Mouse (Mus musculus): ENCODE results near the gene Wfdc21. TPM values are rescaled to one million over a fixed set of nuclear protein-coding genes. Genes with fewer than 3 reads are reported as not detected.
A peak's percentile ranks its signal among the peaks of the same experiment; 100 is the strongest.

Gene Wfdc21
- polyA plus RNA-seq (2017; shearing (Covaris generic)), result not detected

DNA sequence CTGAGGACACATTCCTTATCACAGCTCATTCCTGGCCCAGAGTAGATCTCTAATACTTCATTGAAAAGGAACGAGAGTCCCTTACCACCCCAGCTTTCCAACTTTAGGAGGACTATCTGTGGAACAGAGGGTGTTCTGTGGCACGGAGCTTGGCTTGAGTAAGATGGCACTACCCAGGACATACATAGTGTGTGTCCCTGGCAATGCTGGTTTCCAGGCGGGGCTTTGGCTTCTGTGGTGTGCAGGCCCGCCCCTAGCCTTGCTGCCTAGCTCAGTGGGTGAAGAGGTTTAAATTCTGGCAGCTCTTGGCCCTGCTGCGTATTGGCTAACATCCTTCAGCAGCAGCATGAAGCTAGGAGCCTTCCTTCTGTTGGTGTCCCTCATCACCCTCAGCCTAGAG lies at the start of gene Wfdc21:
TSS of gene Wfdc21 (plus strand) at position 260 of the 400 bp plus-strand sequence.
- no peak for ATAC-seq

DNA sequence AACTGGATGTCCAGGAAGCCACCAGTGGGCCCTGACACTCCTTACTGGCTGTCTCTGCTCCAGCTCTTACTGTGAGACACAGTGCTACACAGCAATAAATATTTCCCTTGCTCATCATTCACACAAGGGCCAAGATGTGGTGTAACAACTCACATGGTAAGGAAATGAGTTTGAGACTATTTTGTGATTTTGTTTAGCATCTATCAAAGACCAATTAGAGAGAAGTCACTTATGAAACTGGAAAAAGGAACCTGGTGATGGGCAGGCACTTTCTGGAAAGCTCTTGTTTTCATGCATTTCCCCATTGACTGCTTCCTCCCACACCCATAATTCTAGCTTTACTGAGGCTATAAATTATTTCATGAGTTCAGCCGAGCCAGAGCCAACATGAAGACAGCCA lies 43.0 kb upstream of the Wfdc21 start, which contains the start of gene Wfdc17:
TSS of gene Wfdc17 (plus strand) at position 287 of the 400 bp plus-strand sequence.
- ATAC-seq, result no peak

DNA sequence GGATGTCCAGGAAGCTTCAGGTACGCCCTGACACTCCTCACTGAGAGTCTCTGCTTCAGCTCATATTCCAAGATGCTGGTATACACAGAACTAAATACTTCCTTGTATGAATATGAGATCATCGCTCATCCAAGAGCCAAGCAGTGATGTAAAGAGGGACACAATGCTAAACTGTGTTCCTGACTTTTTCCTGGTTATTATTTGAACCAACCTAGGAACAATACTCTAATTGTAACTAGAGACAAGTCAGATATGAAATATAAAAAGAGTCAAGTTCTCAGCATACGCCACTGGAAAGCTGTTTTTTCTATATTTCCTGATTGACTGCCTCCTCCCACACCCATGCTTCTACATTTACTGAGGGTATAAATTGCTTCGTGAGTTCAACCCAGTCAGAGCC lies 38.0 kb upstream of the Wfdc21 start, which contains the start of gene Wfdc18:
TSS of gene Wfdc18 (plus strand) at position 301 of the 400 bp plus-strand sequence.
- ATAC-seq, result no peak

DNA sequence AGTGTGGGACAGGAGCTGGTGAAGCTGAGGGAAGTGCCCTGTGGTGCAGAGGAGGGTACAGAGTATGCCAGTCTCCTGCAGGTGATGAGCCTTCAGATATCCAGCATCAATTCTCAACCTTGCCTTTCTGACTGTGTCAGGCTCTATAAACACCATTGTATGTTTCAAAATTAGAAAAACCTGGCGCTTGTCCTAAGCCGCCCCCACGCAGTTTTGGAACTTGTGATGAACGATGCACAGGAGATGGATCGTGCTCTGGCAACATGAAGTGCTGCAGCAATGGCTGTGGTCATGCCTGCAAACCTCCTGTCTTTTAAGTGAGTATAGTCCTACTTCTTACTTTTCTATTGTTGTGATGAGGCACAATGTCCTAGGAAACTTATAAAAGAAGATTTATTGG lies 37.1 kb upstream of the Wfdc21 start:
- no peak for ATAC-seq

DNA sequence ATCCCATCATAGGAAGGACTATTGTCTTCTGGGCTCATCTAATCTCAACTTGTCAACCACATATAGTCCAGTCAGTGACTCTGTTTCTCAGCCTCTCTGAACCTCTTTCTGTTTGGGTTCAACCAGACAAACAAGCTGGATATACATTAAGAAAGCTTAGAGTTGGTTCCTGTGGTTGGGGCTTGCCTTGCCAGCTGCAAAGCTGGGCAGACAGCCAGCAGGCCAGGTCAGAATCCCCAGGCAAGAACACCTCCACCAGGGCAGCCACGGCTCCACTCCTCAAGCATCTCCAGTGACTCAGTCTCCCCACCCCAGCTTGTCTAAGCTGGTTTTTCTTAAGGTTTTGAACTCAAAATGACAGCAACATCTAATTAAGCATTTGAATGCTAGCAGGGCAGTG lies 34.1 kb upstream of the Wfdc21 start:
- ATAC-seq, result no peak

DNA sequence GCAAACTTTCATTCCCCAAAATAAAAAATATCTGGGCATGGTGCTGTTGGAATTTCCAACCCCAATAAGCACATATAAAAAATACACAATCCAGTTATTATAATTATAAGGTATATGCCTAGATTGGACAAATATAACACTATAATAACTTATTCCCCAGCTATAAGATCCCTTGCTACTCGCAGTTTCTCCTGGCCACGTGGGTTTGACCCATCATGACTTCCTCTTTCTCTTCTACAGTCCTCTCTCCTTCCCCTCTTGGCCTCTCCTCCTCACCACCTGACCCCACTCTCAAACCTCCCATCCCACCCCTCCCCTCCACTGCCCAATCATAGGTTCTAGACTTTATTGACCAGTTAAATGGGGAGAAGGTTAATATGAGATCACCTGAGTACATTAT lies 32.8 kb upstream of the Wfdc21 start:
- no peak for ATAC-seq

DNA sequence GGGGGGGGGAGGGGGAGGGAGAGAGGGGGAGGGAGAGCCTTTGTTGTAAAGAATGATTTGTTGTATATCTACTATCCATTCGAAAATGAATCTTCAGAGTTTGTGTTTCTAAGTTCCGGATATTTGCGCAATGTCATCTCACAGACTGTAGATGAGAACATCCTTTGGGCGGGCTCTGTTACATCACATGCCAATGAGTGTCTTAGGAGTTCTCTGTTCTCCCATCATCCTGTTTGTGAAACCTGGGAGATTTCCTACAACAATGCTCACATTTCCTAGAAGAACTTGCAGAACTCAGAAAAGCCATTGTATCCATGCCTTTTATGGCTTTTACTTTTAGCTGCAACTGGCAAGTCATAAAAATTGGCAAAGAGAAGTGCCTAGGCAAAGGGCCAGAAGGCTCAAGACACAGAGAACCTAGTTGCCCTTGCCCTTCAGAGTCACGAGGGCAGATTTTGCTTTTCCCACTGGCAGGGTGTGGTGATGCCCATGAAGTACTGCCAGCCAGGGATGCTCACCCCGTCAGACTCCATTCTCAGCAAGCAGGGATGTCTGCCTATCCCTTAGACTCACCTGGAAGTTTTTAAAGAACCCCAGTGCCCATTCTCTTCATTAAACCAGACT lies 29.6 kb upstream of the Wfdc21 start:
- no peak for ATAC-seq

DNA sequence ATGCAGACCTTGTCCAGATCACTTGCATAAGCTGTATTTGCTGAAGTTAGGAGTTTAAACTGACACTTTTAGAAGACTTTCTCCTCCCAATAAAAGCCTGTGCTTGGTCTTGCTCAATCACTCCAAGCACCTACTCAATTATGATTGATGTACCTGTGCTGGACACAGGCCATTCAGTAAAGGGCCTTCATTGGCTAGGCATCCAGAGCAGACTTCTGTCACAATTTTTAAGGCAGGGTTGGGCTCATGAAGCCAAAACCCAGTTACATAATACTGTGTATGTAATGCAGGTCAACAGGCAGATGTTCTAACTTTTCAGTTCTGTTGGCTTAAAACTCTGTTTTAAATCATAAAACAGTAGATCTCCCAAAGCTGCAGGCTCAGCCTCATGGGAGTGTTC lies 26.0 kb upstream of the Wfdc21 start:
- ATAC-seq, result no peak

DNA sequence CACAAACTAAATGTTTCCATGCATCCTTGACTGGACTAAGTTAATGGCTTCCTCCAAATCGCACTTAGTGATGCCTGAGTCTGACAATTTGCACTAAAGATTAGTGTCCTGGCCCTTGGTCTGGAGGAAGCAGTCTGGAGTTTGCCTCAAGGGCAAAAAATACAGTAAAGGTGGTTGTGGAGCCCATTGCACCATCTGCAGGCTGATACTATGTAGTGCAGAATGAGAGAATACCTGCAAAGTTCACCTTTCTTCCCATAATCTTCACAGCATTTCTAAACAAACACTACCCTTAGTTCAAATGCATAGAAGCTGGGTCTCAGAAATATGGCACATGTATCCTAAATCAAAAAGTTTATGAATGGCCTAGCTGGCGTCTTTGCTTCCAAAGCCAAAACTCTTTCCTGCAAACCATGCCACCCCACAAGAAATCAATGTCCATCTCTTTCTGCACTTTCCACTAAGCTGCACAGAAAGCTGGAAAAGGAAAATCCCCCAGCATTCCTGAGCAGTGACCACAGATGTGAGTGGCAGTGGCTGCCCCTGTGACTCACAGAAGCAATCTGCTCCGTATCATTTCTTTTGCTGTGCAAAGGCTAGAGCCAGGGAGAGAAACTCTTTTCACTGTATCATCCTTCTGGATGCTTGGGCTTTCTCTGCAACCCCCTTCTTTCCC lies 17.8 kb upstream of the Wfdc21 start:
- no peak for ATAC-seq

DNA sequence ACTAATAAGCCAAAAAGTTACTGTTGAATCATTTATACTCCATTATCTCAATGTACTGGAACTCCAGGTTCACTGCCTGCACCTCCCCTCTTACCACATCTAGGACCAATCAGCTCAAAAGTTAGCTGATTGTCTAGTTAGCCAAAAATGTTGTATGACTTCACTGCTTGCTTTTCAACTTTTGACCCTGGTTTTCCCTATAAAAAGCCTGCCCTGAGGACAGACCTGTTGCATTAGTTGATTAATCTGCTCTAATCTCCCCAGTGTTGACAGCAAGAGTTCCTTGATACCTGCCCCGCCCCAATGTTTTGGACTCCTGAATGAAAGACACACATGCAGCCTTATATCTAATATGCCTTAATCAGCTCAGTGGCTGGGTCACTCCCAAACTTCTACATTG lies 15.6 kb upstream of the Wfdc21 start:
- ATAC-seq, result no peak

DNA sequence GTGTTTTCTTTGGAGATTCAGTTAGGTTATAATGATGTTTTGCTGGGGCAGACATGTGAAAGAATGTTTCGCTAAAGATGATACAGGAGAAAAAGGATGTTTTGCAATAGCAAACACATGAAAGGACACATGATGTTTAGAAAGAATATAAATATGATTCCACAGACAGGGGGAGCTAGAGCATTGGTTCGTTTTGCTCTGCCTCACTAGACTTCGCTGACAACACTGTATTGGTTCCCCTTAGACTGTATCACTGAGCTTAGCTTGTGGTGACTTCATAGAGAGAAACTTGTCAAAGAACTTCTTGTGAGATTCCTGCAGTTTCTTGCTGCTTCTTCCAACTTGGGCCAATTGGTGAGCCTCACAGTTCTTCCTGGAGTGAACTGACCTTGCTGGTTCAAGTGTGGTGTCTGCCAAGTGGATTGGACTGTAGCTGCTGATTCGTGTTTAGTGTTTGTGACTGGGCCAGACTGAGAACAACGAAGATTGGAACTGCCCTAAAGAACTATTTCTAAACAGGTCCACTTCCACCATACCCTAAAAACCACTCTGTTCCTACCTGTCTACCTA lies 13.6 kb upstream of the Wfdc21 start:
- no peak for ATAC-seq

DNA sequence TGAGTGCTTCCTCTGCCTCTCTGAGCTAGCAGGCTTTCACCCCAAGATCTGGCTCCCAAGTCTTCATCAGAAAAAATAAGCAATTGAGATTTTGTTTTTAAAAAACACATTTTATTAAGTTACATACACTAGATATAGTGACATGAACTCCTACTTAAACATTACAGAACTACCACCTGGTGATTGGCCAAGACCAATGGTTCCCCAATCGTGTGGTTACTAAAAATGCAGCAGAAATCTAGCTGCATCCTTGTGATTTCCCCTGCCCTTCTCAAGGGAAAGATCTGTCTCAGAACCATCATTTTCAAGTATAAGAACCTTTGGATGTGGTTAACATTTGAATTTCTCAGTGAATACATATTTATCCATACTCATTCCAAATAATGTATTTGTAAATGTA lies 12.5 kb upstream of the Wfdc21 start:
- no peak for ATAC-seq

DNA sequence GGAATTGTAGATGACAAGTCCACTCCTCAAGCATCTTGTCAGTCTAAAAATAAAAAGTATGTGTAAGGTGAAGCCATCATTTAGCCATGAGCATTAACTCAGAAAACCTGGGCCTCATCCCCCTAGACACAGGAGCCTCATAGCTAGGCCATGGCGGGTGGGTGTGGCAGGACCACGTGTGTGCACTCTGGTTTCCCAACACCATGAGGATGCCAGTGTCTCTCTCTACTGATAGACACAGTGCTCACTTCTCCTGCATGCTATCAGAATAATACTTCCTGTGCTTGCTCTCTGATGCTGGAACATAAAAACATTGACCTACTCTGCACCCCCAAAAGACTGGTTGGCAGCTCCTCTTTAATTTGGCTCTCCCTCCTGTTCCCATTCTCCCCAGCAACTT lies 10.9 kb upstream of the Wfdc21 start:
- ATAC-seq, result no peak

DNA sequence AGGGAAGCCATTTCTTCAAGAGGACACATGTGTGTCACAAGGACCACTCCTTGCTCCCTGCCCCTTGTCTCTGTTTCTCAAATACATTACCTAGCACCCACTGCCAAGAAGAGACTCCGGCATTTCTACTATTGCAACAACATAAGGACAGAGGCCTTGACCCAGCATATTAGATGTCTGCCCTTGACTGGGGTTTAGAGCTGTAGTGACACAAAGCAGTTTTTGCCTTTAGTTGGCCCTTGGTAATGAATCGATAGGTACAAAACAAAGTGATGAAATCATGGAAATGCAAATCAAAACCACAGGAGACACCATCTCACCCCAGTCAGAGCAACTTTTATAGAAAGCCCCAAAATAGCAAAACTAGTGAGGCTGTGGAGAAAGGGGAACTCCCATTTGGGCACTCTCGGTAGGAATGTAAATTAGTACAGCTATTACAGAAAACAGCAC lies 9.6 kb upstream of the Wfdc21 start:
- peak; percentile 86 for ATAC-seq

DNA sequence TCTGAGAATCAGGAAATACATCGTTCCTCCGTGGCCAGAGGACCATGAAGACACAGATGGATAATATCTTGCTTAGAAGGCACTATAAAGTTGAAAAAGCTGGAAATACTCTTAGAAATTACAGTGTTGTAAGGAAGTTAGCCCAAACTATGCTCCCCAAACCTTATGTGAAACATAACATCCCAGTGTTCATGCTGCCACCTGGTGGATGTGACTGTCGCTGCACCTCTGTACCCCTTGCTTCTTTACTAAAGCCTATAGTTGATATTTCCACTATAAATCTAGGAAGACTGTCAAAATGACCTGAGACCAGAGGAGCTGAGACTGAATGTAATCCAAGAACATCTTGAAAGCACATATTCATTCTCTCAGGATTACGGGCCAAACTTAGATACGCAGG lies 7.5 kb upstream of the Wfdc21 start:
- ATAC-seq, result no peak

DNA sequence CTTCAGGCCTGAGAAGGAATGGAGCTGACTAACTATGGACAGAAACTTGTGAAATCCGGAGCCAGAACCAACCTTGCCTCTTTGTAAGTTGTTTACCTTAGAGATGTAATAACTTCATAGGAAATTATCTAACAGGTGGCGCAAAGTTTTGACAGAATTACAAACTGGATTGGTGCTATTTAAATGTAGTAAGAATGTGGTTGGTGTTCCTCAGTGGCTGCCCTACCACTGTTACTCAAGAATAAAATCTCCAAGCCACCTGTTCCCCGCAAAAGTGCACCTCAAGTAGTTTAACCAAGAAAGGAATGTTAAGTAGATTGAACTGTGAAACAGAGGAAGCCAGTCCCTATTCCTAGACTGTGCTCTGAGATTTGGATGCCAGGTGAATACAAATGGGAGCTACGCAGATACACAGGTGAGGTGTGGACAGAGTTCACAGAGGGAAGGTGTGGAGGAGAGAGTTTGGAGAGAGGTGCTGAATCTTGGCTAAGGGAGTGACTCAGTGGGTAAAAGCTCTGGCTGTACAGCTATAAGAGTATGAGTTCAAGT lies 6.2 kb upstream of the Wfdc21 start:
- no peak for ATAC-seq

DNA sequence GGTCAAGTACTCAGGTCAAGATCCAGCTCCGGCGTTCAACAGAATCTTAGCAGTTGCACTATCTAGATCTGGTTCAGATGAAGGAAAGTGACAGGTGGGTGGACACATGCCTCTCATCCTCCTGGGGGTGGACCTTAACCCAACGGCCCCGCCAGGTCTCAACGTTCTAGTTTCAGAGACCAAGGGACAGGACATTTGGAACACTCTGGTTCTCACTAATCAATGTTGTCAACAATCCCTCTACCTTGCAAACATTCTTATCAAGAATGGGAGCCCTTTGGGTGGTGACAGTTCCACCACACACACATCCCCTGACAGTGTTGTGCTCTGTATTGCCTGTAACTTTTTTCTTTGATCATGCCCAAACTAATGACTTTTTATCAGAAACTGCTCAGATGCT lies 4.9 kb upstream of the Wfdc21 start:
- no peak for ATAC-seq

DNA sequence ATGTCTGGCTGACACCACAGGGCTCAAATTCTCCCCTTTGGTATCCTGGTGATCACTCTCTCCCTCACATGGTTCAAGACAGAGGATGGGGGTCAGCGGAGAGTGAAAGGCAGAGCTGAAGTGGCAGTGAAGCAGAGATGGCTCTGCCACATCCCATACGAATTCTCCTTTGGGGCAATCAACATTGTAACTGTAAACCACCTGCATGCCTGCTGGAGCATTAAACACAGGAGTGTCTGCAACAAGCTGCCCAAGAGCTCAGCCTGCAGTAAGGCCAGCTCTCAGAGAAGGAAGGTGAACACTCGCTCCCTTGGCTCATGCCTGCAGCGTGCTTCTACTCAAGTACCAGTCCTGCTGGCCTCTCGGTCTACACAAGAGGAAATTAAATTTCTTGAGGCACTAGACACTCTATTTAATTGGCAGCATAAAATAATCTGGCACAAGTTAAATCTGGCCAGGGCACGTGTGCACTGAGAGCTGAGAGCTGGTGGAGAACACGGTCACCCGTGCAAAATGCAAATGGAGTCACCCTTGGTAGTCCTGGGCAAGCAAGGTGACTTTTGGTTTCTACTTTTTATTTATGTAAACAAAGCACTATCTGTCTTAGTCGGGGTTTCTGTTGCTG lies 3.9 kb upstream of the Wfdc21 start:
- no peak for ATAC-seq

DNA sequence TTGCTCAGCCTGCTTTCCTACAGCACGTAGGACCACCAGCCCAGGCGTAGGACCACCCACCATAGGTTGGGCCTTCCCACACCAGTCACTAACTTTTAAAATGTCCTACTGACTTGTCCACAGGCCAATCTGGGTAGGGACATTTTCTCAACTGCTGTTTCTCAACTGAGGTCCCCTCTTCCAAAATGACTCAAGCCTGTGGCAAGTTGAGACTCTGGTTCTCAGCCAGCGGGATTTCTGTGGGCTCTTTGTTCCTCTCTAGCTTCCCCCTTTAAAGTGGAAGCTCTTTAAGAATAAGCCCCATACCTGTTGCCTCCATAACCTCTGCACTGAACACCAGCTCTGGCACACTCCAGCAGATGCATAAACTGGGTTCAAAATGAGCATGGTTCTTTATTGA lies 3.2 kb upstream of the Wfdc21 start:
- no peak for ATAC-seq

DNA sequence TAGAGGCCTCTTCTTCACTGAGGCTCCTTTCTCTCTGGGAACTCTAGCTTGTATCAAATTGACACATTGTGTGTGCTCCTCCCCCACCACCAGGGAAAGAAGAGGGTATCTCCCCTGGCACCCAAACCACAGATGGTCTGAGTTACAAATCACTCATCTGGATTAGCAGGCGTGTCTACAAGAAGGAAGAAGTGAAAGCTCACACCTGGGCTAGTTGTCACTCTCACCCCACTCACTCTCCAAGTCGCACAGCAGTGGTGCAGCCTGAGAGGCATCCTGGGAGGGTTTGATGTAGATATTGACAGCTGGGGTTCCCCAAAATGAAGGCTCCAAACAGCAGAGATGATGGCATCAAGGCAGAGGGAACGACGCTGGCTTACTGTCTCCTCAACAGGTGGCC lies 588 bp upstream of the Wfdc21 start:
- no peak for ATAC-seq

DNA sequence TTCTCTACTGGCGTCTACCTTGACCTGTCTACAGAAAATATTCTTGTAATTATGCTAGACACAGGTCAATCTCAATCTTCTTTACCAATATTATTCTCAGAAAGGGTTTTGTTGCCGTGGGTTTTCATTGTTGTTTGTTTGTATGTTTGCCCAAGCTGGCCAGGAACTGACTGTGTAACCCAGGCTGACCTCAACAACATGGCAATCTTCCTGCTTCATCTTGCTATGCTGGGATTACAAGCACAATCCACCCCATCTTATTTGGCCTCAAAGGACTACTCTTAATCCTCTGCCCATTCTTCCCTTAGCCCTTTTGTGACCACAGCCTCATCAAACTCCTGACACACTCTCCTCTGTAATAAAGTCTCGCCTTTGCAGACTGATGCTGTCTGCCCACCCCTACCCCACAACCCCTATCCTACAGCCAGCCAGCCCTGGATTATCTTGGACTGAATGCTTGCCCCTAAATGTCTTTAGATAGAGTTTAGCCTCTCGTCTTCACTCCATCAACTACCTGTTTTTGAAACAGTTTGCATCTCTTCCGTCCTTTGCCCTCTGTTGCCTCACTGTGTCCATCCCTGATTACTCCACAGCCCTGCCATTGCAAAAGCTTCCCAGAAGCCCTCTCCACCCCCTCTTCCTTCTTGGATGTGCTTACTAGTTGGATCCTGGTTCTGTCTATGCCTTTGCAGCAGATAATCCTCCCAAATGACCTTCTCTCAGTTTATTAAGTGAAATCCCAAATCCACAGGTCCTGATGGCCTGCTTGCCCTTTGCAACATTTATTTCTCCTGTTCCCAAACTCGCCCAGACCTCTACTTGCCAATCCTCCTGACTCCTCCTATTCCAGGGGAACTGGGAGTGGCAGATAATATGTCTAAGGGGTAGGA lies 881 bp downstream of the Wfdc21 start:
- no peak for ATAC-seq

DNA sequence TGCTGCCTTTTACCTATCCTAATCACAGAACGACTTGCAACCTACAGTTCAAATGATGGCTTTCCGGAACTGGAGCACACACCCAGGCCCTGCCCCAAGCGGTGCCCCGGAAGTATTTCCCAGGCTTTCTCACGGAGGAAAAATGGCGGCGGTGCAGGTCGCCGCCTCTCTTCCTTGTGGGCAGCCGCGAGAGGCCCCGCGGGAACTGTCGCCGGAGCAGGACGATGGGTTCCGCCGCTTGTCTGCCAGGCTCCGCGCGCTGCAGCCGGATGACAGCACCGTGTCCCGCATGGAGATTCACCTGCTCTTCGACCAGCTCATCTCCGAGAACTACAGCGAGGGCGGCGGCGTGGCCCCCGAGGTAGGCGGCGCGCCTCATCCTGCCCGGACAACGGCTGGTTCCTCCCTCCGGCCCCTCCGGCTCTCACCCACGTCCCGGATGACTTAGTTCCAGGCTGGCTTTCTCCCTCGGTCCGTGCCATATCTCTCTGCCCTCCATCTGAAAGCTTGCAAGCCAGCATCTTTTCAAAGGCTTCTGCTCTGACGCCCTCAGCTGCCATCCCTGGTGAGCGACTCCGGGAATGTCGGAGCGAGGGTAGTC lies 6.9 kb downstream of the Wfdc21 start, which contains the start of gene Heatr6:
TSS of gene Heatr6 (plus strand) at position 116 of the 601 bp plus-strand sequence.
- peak; percentile 90 for ATAC-seq
